Mouse (Mus musculus) adrenal gland, adult 18-20 months (tissue): ENCODE results near the gene Relch. TPM values are rescaled to one million over a fixed set of nuclear protein-coding genes. Genes with fewer than 3 reads are reported as not detected.
"Not testable (repeated sequence)": the region's sequence is repeated elsewhere in the genome, so short reads cannot be mapped to it uniquely, and the experiment has no call there.

Source experiments
- DNase-seq, 2 experiments: peaks; one replicate each; pipeline ENCODE4 v3.0.0; 2021 to 2022; ENCODE audit warnings: low spot score in 2 of 2
- long read RNA-seq, 2 experiments: library from polyadenylated mRNA; stranded (forward); transcript quantifications; one replicate each; pipeline ENCODE4 v2.0.0; 2021
- total RNA-seq, 2 experiments: library from RNA; stranded (reverse); gene quantifications; 1 replicate in 1 of 2; 2 replicates in 1 of 2; pipeline ENCODE4 v1.2.3; 2021

Relch gene
- total RNA-seq, result 10 to 100 TPM; 32.0 to 34.6 TPM
- long read RNA-seq, experiment 1, full-length matches to known transcripts, result 2 of 7 reads
- long read RNA-seq, experiment 1, partial matches to known transcripts, result 2 of 7 reads
- long read RNA-seq, experiment 1, other reads (novel, unspliced or antisense), result 3 of 7 reads
- long read RNA-seq, experiment 2, partial matches to known transcripts, result 5 of 8 reads
- long read RNA-seq, experiment 2, other reads (novel, unspliced or antisense), result 3 of 8 reads

DNA sequence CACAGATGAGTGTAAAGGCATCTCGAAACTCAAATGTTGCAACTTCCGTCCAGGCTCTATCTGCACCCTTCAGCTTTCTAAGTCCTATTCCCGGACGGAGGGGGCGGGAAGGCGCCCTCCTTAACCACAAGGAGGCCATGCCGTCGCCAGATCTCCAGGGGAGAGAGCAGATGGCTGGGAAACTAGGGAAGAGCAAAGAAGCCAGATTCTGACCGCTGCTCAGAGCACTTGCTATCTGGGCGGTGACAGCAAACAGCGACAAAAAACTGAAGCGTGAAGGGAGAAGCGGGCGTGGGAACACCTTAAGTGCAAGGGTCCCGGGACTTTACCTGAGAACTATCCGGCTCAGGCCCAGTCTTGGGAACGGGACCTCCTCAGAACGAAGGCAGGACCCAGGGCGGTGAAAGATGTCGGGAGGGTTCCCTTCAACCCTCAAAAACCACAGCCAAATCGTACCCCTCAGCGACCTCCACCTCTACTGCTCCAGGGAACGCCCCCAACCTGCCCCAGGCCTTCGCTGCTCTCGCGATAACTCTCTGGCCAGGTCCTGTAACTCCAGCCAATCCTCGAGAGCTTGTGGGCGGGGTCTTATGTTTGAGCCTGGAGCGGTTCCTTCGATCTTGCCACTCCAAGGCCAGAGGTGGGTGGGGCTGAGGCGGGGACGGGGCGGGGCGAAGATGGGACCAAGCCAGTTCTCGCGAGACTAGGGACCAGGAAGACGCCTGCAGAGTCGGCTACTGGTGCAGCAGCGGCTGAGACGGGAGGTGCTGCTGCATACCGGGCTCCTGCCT, at the start of gene Relch, which contains the start of gene Pign:
Relch (plus strand) TSS at position 691 of the 791 bp plus-strand sequence.
Pign (minus strand) TSS at position 507 of the 791 bp plus-strand sequence.
- DNase-seq, result peak; percentile 89 to 92

DNA sequence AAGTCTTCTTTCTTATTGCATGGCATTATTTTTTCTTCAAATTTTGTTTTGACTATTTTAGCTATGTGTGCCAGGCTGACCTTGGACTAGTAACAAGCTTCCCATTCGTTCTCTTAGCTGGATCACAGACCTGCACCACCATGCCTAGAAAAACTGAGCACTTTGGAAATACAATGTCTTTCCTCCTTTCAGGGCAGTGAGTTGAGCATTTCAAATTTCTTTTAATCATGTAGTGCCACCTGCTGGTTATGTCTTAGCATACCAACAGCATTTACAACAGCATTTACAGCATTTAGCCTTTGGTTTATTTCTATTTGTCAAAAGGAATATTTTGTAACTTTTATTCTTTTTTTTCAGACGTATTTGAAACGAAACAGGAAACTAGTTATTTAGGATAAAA, 33.2 kb upstream of the Relch start:
- no peak for DNase-seq

DNA sequence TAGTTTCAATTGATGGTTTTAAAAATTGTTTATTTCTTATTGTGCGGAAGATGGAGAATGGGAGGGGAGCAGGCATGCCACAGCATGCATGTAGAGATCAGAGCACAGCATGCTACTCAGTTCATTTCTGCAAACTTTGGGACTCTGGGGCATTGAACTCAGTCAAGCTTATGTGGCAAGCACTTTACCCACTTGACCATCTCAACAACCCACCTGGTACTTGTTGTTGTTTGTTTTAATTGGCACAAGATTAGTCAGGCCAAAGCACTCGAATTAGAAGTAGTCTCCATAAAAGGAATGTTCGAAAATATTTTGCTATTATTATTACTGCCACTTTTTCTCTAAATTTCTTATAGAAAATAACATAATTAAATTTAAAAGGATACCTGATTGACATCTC, 19.6 kb upstream of the Relch start:
- DNase-seq, result no peak

DNA sequence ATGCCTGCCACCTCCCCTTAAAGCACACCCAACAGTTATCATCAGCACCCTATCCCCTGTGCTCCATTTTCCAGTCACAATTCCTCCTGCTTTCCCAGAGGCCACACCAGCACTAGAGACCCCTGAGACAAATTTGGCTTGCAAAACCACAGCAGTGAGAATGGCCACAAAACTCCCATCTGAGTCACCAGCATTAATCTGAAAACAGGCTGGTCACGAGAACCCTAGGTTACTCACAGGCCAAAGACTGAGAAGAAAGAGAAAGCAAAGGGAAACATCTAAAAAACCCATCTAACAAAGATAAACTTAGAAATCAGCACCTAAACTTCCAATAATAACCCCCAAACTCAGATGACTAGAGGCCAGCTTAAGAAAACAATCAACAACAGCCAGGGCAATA, 13.0 kb upstream of the Relch start:
- no peak for DNase-seq

DNA sequence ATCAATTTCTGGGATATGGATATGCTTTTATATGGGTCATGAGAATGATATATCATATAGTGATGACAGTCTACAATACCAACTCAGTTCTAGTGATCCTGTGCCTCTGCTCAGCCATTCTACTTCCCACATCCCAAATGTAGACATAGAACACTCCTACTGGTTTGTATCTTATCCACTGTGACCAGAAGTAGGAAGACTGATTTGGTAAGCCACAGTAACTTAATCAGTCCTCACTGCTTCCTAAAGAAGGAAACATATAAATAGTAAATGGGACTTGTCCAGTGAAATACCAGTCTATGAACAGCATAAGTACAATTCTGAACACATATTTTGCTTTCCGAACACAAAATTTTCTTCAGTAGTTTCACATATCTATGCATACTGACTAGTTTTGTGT, 9.7 kb upstream of the Relch start:
- no peak for DNase-seq

DNA sequence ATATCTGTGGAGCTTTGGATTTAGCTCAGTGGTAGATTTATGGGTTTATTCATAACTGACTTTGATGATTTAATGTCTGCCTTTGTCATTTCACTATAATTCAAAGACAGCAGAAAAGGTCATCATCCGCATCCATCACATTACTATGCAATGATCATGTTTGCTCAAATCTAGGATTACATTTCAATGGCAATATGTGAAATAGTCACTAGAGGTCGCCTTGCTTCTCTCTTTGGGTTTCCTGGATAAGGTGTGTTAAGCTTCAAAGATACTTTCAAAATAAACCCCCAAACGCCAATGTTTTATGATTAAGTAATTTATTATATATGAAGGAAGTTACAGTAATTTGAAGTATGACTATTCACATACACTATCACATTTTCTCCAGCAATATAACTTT, 3.6 kb upstream of the Relch start:
- DNase-seq, result peak in 1 of 2 experiments; percentile 40

DNA sequence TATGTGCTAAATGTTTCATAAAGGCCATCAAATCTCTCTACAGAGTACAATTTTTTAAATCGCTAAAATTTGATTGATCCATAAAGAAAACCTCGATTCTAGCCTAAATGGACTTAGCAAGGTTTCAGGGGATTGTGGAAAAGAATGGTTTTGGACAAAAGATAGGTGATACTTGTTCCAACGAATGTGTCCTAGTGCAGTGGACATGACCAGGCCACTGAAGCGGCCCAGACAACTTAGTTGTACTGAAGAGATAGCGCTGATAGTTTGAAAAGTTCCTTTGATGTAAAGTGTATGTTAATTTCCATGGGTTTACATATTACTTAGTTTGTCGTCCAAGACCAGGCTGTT, 866 bp upstream of the Relch start:
- DNase-seq, result no peak

DNA sequence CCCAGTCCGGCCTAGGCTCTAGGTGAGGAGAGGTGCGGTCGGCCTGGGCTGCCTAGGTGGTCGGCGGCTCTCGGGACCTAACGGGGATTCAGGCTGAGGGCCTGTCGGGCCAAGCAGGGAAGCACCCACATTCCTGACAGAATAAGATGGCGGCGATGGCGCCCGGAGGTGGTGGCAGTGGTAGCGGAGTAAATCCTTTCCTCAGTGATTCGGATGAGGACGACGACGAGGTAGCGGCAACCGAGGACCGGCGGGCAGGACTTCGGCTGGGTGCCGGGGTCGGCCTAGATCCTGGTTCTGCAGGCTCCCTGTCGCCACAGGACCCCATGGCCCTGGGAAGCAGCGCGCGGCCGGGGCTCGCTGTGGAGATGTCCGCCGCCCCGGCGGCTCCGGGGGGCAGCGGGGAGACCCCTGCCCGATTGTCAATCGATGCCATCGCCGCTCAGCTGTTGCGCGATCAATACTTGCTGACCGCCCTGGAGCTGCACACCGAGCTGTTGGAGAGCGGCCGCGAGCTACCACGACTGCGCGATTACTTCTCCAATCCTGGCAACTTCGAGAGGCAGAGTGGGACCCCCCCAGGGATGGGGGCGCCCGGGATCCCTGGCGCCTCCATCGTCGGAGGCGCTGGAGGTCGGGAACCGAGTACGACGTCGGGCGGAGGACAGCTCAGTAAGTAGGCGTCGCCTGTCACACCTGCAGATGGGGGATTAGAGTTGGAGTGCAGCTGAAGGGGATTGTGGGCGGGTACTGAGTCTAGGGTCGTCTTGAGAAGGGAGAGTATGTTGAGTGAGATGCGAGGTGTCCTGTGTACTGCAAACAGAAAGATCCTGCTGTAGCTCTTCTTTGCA, 526 bp downstream of the Relch start:
- no peak for DNase-seq

DNA sequence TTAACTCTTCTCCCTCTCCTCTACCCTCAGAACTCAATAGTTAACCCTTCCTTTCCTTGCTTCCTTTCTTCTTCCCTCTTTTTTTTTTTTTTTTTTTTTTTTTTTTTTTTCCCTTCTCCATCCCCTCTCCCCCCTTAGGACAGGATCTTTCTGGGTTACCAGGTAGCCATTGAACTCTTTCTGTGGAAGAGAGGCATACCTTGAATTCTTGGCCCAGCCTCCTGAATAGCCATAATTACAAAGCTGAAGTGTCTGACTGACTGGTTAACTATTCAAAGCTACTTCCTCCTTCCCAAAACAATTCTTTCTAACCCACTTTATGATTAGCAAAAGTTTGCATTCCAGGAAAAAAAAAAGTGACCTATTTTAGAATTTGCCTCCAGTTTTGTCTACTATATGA, 6.0 kb downstream of the Relch start:
- no peak for DNase-seq

DNA sequence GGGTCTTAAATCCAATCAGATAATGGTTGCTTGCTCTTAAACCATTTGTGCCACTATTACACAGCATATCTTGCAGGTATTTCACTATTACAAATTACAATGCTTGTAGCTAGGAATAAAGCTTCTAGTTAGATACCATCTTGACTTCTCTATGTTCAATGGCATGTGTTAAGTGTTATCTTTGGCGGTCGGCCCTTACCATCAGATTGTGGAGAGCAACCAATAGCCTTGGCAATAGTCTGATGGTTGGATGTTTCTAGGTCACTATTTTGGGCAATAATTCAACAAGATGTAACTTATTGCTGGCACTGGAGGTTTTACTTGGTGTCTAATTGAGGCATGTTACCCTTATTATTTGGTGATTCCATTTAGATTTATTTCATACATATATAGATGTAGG, 11.1 kb downstream of the Relch start:
- no peak for DNase-seq

DNA sequence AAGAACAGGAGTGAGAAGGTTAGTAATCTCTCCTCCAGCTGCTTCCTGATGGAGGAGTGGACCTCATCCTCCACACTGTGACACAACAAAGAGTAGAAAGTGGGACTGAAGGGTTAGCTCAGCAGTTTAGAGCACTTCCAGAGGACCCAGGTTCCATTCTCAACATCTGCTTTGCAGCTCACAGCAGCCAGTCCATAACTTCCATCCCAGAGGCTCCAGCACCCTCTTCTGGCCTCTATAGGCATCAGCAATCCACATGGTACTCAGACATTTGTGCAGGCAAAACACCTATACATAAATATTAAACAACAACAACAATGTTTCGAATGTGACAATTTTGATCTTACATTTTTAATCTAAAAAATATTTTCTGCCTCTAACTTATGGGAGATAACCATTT, 16.9 kb downstream of the Relch start:
- no peak for DNase-seq

DNA sequence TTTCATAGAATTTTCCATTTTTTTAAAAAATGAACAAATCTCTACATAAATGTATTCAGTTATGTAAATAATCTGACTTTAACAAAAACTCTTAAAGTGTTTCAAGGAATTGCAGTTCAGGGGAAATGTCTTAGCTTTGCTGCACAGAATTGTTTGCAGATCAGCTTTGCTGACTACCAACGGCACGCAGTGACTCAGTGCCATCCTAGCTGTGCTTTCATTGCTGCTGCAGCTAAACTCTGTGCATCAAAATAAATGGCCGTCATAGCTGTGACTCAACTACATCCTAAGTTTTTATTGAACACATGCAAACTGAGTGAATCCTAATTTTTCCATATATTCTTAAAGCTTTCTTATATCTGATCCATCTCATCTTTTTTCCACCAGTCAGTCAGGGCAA, 21.8 kb downstream of the Relch start:
- DNase-seq, result no peak

DNA sequence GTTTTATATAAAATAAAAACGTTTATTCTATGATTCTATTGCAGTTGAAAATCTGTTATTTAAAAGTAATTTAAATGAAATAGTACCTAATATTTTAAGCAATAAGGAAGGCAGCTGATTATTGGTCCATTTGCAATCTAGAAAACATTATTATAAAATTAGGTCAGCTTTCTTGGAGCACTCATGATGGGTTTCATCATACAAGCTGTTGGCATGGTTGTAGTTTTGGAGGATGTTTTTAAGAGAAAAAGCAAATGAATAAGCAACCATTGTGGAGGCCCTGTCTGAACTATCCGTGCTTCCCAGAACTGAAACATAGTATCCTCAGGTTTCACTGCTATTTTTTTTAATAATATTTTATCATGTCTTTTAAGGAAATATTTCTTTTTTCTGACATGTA, 31.9 kb downstream of the Relch start:
- DNase-seq, result no peak

DNA sequence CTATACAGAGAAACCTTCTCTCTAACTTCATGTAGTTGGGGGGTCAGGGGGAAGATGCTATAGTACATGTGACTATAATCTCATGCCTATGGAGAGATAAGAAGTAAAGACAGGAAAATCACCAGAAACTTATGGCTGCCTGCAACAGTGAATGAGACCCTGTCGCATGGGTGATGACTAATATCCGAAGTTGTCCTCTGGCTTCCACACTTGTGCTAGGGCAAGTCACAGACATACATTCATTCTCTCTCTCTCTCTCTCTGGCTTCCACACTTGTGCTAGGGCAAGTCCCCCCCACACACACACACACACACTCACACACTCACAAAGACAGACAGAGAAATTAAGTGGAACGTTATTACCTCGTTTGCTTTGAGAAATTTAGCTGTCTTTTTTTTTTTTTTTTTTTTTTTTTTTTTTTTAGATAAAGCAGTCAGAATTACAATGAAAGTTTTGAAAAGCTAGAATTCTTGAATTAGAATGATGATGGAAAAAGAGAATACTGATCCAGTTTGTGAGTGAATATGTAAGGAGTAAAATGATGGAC, 37.4 kb downstream of the Relch start:
- DNase-seq, result no peak

DNA sequence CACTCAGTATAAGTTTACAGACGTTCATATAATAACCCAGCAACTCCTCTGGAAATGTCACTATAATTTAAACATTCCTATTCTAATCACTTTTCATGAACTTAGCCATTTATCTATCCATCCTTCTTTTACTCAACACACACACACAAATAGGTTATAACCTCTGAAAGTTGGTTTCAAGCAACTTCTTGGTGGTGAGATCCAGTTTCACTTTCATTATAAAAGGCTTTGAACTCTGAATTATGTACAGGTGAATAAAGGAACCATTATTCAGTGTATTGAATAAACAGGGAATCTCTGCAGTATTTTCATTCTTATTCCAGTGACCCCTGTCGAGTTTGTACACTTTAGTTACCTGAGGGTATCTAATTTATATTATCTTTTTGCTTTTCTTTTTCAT, 45.8 kb downstream of the Relch start:
- no peak for DNase-seq

DNA sequence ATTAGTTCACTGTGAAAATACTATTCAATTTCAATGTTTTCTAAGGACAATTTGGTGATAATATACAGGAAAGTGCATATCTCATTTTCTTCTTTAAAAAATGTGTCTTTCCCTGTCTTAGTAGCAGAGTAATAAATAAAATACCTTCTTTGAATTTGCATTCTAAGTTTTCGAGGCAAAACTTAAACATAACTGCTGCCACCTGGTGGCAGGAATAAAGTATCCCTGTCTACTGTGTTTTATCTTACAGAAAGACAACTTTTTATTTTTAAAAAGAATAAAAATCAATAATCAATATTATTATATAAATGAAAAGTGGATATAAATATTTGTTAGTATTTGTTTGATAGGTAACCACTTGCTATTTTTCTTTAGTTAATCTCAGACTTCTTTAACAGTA, 47.6 kb downstream of the Relch start:
- DNase-seq, result no peak

DNA sequence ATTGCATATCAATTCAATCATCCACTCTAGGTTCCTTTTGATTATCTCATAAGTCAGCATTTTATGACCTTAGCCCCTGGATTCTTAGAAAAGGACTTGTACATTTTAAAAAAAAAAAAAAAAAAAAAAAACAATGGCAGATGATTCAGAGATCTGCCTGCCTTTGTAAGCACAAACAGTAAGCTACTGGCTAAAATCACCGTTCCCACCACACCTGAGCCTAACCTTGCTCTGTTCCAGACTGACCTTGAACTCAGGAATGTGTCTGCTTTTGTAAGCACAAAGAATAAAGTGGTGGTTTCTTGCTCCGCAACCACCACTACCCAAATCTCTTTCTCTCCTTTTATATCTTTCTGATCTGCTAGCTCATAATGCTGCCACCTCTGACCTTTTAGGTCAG, 49.2 kb downstream of the Relch start:
- DNase-seq, result no peak

DNA sequence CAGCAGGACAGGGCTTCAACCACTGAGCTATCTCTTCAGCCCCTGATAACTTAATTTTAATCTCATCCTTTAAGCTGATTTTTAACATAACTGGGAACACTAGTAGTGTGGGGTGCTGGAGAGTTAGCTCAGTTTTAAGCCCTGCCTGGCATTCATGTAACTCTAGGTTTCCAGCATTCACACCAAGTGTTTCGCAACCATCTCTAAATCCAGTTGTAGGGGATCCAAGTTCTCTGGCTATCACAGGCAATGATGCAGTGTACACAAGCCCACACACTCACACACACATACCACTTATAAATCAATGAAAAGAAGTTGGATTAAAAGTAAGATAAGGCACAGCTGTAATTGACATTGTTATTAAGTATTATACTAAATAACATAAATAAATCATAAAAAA, 54.7 kb downstream of the Relch start:
- DNase-seq, result no peak

DNA sequence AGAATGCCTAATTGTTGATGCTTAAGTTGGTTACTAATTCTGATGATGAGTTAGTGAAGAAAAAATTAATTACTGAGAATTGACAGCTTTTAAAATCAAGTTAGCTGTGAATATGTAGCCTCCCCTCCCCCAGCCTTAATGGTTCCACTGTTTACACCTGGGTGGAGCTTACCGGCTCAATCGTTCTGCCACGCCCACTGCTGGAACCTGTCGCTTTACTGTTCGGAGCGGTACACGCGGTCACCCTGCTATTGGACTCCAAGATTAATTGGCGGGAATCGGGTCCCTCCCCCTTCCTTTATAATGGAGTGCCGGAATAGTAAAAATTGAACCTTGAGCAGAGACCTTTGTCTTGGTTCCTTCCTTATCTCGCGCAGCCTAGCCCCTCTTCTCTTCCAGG, 65.6 kb downstream of the Relch start:
- DNase-seq, result not testable (repeated sequence)

DNA sequence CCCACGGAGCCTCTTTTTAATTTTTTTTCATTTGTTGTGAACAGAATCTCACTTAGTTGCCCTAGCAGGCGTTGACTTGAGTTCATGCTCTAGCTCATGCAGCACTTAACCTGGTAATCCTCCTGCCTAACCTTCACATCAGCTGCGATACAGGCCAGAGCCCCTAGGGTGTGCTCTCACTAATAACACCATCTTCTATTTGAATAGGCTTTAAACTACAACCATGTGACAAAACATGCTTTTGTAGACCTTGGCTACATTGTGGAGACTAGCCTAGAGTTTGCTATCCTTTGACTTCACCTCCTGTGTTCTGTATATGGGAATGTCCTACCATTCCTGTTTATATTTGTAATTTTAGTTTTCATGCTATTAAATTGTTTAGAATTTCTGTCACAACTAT, 71.7 kb downstream of the Relch start:
- DNase-seq, result no peak

DNA sequence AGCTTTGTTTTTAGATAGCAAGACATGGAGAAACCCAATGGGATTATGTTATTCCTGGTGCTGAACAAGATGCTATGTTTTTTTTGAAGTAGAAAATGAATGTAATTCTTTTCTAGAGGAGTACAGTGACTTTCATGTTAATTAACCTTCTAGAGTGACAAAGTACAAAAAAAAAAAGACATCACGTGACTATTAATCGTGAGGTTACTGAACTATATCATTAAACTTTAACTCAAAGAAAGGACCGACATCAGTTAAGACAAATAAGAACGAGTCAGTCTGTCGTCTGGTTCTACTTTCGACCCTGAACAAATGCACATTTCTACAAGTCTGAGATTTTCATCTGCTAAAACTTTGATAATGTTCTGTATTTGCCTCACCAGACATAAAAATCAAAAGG, 74.7 kb downstream of the Relch start:
- no peak for DNase-seq

DNA sequence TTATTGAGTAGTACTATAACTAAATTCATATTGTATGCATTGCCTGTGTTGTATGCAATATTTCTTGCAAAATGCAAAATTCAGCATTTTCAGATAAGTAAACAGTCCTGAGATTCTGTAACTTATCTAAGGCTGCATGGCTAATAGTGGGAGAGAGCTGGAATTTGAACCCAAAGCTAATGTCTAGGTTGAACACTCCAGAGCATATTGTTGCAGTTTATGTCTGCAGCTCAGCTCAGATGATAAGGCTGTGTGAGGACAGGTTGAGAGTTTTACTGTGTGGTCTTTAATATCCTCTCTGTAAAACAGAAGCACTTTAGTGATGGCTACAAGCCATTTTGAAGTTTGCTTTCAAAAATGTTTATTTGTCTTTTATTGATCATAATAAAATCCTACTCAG, 75.8 kb downstream of the Relch start:
- no peak for DNase-seq
